Mouse (Mus musculus) E14TG2a.4 (cell line): ENCODE measurements around the gene Ecpas.

Source experiments
- CTCF ChIP-seq: conservative IDR thresholded peaks from 2 replicates; pipeline ENCODE4 v1.5.1; 2014; ENCODE audit warnings: low read length
- NANOG ChIP-seq: IDR thresholded peaks from 2 replicates; pipeline ENCODE4 v1.6.1; 2014; ENCODE audit warnings: borderline replicate concordance, low read length, mixed read lengths
- POU5F1 ChIP-seq: IDR thresholded peaks from 2 replicates; pipeline ENCODE4 v1.6.1; 2014; ENCODE audit warnings: low read length, borderline replicate concordance

DNA sequence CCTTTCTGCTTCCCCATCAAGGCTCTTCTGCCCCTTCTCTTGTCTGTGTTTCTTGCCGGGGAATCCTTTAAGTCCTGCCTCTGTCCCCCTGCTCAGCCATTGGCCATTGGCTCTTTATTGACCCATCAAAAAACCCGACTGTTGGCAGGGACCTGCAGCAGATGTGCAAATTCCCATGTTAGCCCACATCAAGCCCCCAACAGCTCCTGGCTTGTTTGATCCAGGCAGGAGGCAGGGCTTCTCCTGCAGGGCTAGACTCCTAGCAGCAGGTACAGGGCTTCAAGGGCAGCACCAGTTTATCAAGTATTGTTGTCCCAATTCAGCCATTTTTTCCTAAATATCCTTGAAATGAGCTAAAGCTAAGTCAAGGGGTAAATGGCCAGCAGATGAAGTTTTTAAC, 13.6 kb upstream of the Ecpas start:
- TF ChIP-seq CTCF = no peak
- no peak for TF ChIP-seq POU5F1
- TF ChIP-seq NANOG = no peak
